Mouse (Mus musculus) megakaryocyte progenitor cell, adult 5-6 weeks (primary cell): Measurements from ENCODE around the gene Fam110c. TPM values are rescaled to one million over a fixed set of nuclear protein-coding genes. Genes with fewer than 3 reads are reported as not detected.

ENCODE experiments used
- ATAC-seq: replicated peaks from 2 replicates; pipeline ENCODE4 v1.8.0; 2016; ENCODE audit warnings: mild to moderate bottlenecking, moderate TSS enrichment, inconsistent platforms; ENCODE audit not compliant: poor library complexity
- total RNA-seq, 2 experiments: library from RNA; stranded (forward) in 1 of 2; stranded (reverse) in 1 of 2; fragments of 157-497, 149-512 nt in 1 of 2; fragments of 200-1000 nt in 1 of 2; gene quantifications; 2 replicates each; pipeline versions ENCODE4 v1.2.3 to v1.2.4; 2015 to 2017

Gene Fam110c
- total RNA-seq (2015), result 0.05 and 0.64 TPM in 2 replicates
- 0.07 and 0.08 TPM in 2 replicates for total RNA-seq (2017)

GRCm38 (mm10) chr12:31073412-31074354 lies at the start of gene Fam110c:
Gene Fam110c, plus strand, starts transcription at chr12:31073861.
- ATAC-seq, result peak; percentile 15

GRCm38 (mm10) chr12:31026423-31026822 lies 47.2 kb upstream of the Fam110c start:
- no peak for ATAC-seq

- ATAC-seq, result no peak
Observed at GRCm38 (mm10) chr12:31052066-31052465, 21.6 kb upstream of the Fam110c start.

GRCm38 (mm10) chr12:31056291-31056864 lies 17.3 kb upstream of the Fam110c start:
- no peak for ATAC-seq

- peak; percentile 96 for ATAC-seq
Observed at GRCm38 (mm10) chr12:31059393-31059853, 14.2 kb upstream of the Fam110c start.

GRCm38 (mm10) chr12:31060245-31060644 lies 13.4 kb upstream of the Fam110c start:
- ATAC-seq, result no peak

GRCm38 (mm10) chr12:31071222-31071621 lies 2.4 kb upstream of the Fam110c start:
- no peak for ATAC-seq

- peak; percentile 71 for ATAC-seq
Observed at GRCm38 (mm10) chr12:31074355-31074786, 710 bp downstream of the Fam110c start.

- peak; percentile 45 for ATAC-seq
Observed at GRCm38 (mm10) chr12:31074839-31075538, 1.3 kb downstream of the Fam110c start.

GRCm38 (mm10) chr12:31077020-31077419 lies 3.4 kb downstream of the Fam110c start:
- no peak for ATAC-seq

- ATAC-seq, result no peak
Observed at GRCm38 (mm10) chr12:31078030-31078429, 4.4 kb downstream of the Fam110c start.

GRCm38 (mm10) chr12:31080352-31080751 lies 6.7 kb downstream of the Fam110c start:
- no peak for ATAC-seq

GRCm38 (mm10) chr12:31080890-31081554 lies 7.4 kb downstream of the Fam110c start:
- 0 out of 2 replicates have a peak, but pooled peaks have one; percentile 8 for ATAC-seq

GRCm38 (mm10) chr12:31083007-31083406 lies 9.3 kb downstream of the Fam110c start:
- peak; percentile 45 for ATAC-seq

- ATAC-seq, result no peak
Observed at GRCm38 (mm10) chr12:31083407-31083806, 9.7 kb downstream of the Fam110c start.

GRCm38 (mm10) chr12:31087060-31087459 lies 13.4 kb downstream of the Fam110c start:
- peak; percentile 87 for ATAC-seq

GRCm38 (mm10) chr12:31090401-31090800 lies 16.7 kb downstream of the Fam110c start:
- ATAC-seq, result no peak

- ATAC-seq, result no peak
Observed at GRCm38 (mm10) chr12:31090882-31091640, 17.4 kb downstream of the Fam110c start.

- no peak for ATAC-seq
Observed at GRCm38 (mm10) chr12:31092481-31092880, 18.8 kb downstream of the Fam110c start.

- ATAC-seq, result no peak
Observed at GRCm38 (mm10) chr12:31097185-31097584, 23.5 kb downstream of the Fam110c start.
